Mouse (Mus musculus) monocyte, adult 5-6 weeks (primary cell): ENCODE results near the gene Mia. TPM values are rescaled to one million over a fixed set of nuclear protein-coding genes. Genes with fewer than 3 reads are reported as not detected.

Experiments used
- ATAC-seq: fragments of 153-309, 156-312 bp; replicated peaks from 2 replicates; pipeline ENCODE4 v1.8.0; 2017; ENCODE audit warnings: mild to moderate bottlenecking; ENCODE audit not compliant: low TSS enrichment, insufficient number of reproducible peaks, severe bottlenecking, poor library complexity, low FRiP score
- total RNA-seq: library from RNA; stranded (forward); fragments of 200-1000, 200-491, 200-594 nt; gene quantifications from 3 replicates; pipeline ENCODE4 v1.2.3, GENCODE M21; 2017

The Mia gene
- 2.7 TPM in 1 of 3 replicates, not detected in the others for total RNA-seq

GRCm38 (mm10) chr7:27180837-27181695 lies at the start of gene Mia, which contains the start of gene Gm21983:
TSS of gene Mia (minus strand) at chr7:27181157.
TSS of gene Gm21983 (minus strand) at chr7:27181086.
- no peak for ATAC-seq

GRCm38 (mm10) chr7:27228865-27229264 lies 47.9 kb upstream of the Mia start:
- no peak for ATAC-seq

- ATAC-seq, result peak; percentile 92
These were observed 47.4 kb upstream of the Mia start, which contains the start of gene Itpkc for GRCm38 (mm10) chr7:27228281-27228821. TSS of gene Itpkc (minus strand) at chr7:27228661.

GRCm38 (mm10) chr7:27227676-27228075 lies 46.7 kb upstream of the Mia start:
- no peak for ATAC-seq

- no peak for ATAC-seq
These were observed 46.3 kb upstream of the Mia start for GRCm38 (mm10) chr7:27227276-27227675.

- ATAC-seq, result no peak
These were observed 44.1 kb upstream of the Mia start for GRCm38 (mm10) chr7:27224877-27225575.

- no peak for ATAC-seq
These were observed 41.6 kb upstream of the Mia start for GRCm38 (mm10) chr7:27222538-27222937.

GRCm38 (mm10) chr7:27221939-27222338 lies 41.0 kb upstream of the Mia start:
- ATAC-seq, result no peak

GRCm38 (mm10) chr7:27219937-27220336 lies 39.0 kb upstream of the Mia start:
- no peak for ATAC-seq

GRCm38 (mm10) chr7:27218586-27218985 lies 37.6 kb upstream of the Mia start:
- no peak for ATAC-seq

GRCm38 (mm10) chr7:27212626-27213025 lies 31.7 kb upstream of the Mia start:
- ATAC-seq, result no peak

GRCm38 (mm10) chr7:27203730-27204449 lies 22.9 kb upstream of the Mia start:
- no peak for ATAC-seq

- ATAC-seq, result no peak
These were observed 17.8 kb upstream of the Mia start for GRCm38 (mm10) chr7:27198779-27199178.

GRCm38 (mm10) chr7:27198355-27198754 lies 17.4 kb upstream of the Mia start:
- ATAC-seq, result no peak

- ATAC-seq, result no peak
These were observed 16.7 kb upstream of the Mia start for GRCm38 (mm10) chr7:27197634-27198033.

- no peak for ATAC-seq
These were observed 16.2 kb upstream of the Mia start for GRCm38 (mm10) chr7:27197136-27197535.

GRCm38 (mm10) chr7:27195681-27196611 lies 15.0 kb upstream of the Mia start, which contains the start of the genes BC024978 and Snrpa:
TSS of gene BC024978 (plus strand) at chr7:27195781.
TSS of gene Snrpa (minus strand) at chr7:27196271.
- peak; percentile 92 for ATAC-seq

- no peak for ATAC-seq
These were observed 12.8 kb upstream of the Mia start for GRCm38 (mm10) chr7:27193731-27194130.
